Mouse (Mus musculus) kidney, embryonic 16.5 days (tissue): ENCODE results near the gene Rab31. TPM values are rescaled to one million over a fixed set of nuclear protein-coding genes. Genes with fewer than 3 reads are reported as not detected.

ENCODE experiments used
- ATAC-seq: fragments of 200-750 bp; cut with Nextera tagmentation; 2 replicates; pipeline ENCODE4 v1.8.0; 2017; ENCODE audit warnings: moderate TSS enrichment; ENCODE audit not compliant: low FRiP score, low TSS enrichment
- H3K27ac ChIP-seq: fragments of 300-500 bp; sonication (generic); 2 replicates; pipeline ENCODE4 v1.5.1; 2014; ENCODE audit warnings: low read length
- H3K27me3 ChIP-seq: fragments of 300-500 bp; sonication (generic); 2 replicates; pipeline ENCODE4 v1.6.1; 2014; ENCODE audit warnings: low read length, control low read depth, mixed read lengths; ENCODE audit not compliant: insufficient read depth
- H3K36me3 ChIP-seq: fragments of 300-500 bp; sonication (generic); 2 replicates; pipeline ENCODE4 v1.6.1; 2014; ENCODE audit warnings: low read length, control low read depth, mixed read lengths; ENCODE audit not compliant: insufficient read depth
- H3K4me1 ChIP-seq: fragments of 300-500 bp; sonication (generic); 2 replicates; pipeline ENCODE4 v1.6.1; 2014; ENCODE audit warnings: low read length, control low read depth, mixed read lengths; ENCODE audit not compliant: insufficient read depth
- H3K4me2 ChIP-seq: fragments of 300-500 bp; sonication (generic); replicated peaks from 2 replicates; pipeline ENCODE4 v1.6.1; 2014; ENCODE audit warnings: low read depth, low read length
- H3K4me3 ChIP-seq: fragments of 300-500 bp; sonication (generic); 2 replicates; pipeline ENCODE4 v1.5.1; 2014; ENCODE audit warnings: mild to moderate bottlenecking, low read length
- H3K9ac ChIP-seq: fragments of 300-500 bp; sonication (generic); replicated peaks from 2 replicates; pipeline ENCODE4 v1.6.1; 2014; ENCODE audit warnings: low read length
- H3K9me3 ChIP-seq: fragments of 300-500 bp; sonication (generic); 2 replicates; pipeline ENCODE4 v1.6.1; 2016; ENCODE audit warnings: low read length, control low read depth
- WGBS: fragments of 180-500 bp; shearing (Covaris S2); extraction: QIAGEN DNeasy Blood & Tissue Kit; methylation state at CpG from one replicate; pipeline ENCODE4 v1.1.7; 2014; 5-methylcytosine and 5-hydroxymethylcytosine counted together
- polyA plus RNA-seq: library from polyadenylated mRNA; unstranded; fragments of >200 nt; fragmentation: Nextera tagmentation; extraction: Ambion mirVana; gene quantifications from 2 replicates; pipeline ENCODE4 v1.2.1, GENCODE M21; 2015

The Rab31 gene
- polyA plus RNA-seq, 1 experiment from 2014 or later: 38.4 TPM

- H3K9ac ChIP-seq: no peak overlapping the region
- H3K27me3 ChIP-seq: no peaks in the 10 kb centered on the region
- H3K4me2 ChIP-seq: no peak overlapping the region
- no peaks in the 10 kb centered on the region for H3K9me3 ChIP-seq
- WGBS: 87% methylated on average over 7 of the region's 7 CpGs
- H3K36me3 ChIP-seq: no peaks in the 10 kb centered on the region; the same call in 1 of the 2 replicates
- ATAC-seq: no peak
- H3K4me3 ChIP-seq: no peak overlapping the region
- H3K4me1 ChIP-seq: no peaks in the 10 kb centered on the region
- H3K27ac ChIP-seq: no peak overlapping the region
These were observed 23.5 kb upstream of the Rab31 start for GRCm38 (mm10) chr17:65796056-65796455.

- 77% methylated on average over 13 of the region's 13 CpGs for WGBS
These were observed 21.7 kb upstream of the Rab31 start for GRCm38 (mm10) chr17:65794096-65794850.

GRCm38 (mm10) chr17:65793307-65793930 is 20.9 kb upstream of the Rab31 start:
- no peak for ATAC-seq
- 96% methylated on average over 12 of the region's 12 CpGs for WGBS
- H3K27me3 ChIP-seq: no peaks in the 10 kb centered on the region

More at GRCm38 (mm10) chr17:65794096-65794850, 21.7 kb upstream of the Rab31 start:
- Histone ChIP-seq H3K9ac (no peak overlapping the region), H3K9me3 (no peaks in the 10 kb centered on the region), H3K4me2 (no peak overlapping the region), H3K36me3 (no peaks in the 10 kb centered on the region; the same call in 1 of the 2 replicates), H3K4me3 (no peak overlapping the region), H3K27me3 (no peaks in the 10 kb centered on the region), H3K27ac (no peak overlapping the region), H3K4me1 (no peaks in the 10 kb centered on the region)
- no peak for ATAC-seq

DNA sequence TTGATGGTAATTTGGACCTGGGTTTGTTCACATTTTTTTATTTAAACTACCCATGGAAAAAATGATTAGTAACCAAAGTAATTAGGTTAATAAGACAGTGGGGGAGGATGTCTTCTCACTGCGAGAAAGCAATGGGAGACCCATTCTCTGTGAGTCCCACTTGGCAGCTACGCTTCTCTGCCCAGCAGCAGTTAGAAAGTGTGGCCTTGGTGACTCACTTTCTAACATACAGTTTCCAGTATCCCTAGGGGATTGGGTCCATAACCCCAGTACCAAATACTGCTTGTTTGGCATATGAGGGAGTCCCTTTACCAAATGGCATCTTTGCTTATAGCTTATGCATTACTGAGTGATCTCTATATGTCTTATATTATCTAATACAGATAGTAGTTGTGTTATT is 18.6 kb upstream of the Rab31 start:
- 83% methylated on average over 2 of the region's 2 CpGs for WGBS
- Histone ChIP-seq H3K4me3 (no peak overlapping the region), H3K4me2 (no peak overlapping the region), H3K36me3 (peaks cover 16% of the 10 kb centered on the region), H3K9ac (no peak overlapping the region), H3K27ac (no peak overlapping the region), H3K27me3 (no peaks in the 10 kb centered on the region), H3K4me1 (peaks cover 20% of the 10 kb centered on the region; the same call in 1 of the 2 replicates), H3K9me3 (no peaks in the 10 kb centered on the region)
- ATAC-seq: no peak

More at GRCm38 (mm10) chr17:65793307-65793930, 20.9 kb upstream of the Rab31 start:
- H3K27ac ChIP-seq: no peak overlapping the region
- H3K4me3 ChIP-seq: no peak overlapping the region
- peaks cover 7% of the 10 kb centered on the region; the same call in 1 of the 2 replicates for H3K4me1 ChIP-seq
- H3K9ac ChIP-seq: no peak overlapping the region
- H3K36me3 ChIP-seq: no peaks in the 10 kb centered on the region; the same call in 1 of the 2 replicates
- no peaks in the 10 kb centered on the region for H3K9me3 ChIP-seq
- H3K4me2 ChIP-seq: no peak overlapping the region

GRCm38 (mm10) chr17:65789576-65789975 is 17.0 kb upstream of the Rab31 start:
- Histone ChIP-seq H3K27ac (no peak overlapping the region), H3K27me3 (no peaks in the 10 kb centered on the region), H3K9ac (no peak overlapping the region), H3K9me3 (peaks cover 3% of the 10 kb centered on the region; the same call in 1 of the 2 replicates), H3K36me3 (peaks cover 21% of the 10 kb centered on the region; the same call in 1 of the 2 replicates), H3K4me1 (peaks cover 24% of the 10 kb centered on the region), H3K4me2 (no peak overlapping the region), H3K4me3 (no peak overlapping the region)
- no peak for ATAC-seq
- WGBS: 89% methylated on average over 6 of the region's 6 CpGs

- peaks cover 21% of the 10 kb centered on the region; the same call in 1 of the 2 replicates for H3K36me3 ChIP-seq
- no peak overlapping the region for H3K4me2 ChIP-seq
- peaks cover 27% of the 10 kb centered on the region for H3K4me1 ChIP-seq
- H3K9me3 ChIP-seq: peaks cover 3% of the 10 kb centered on the region; the same call in 1 of the 2 replicates
- H3K27ac ChIP-seq: no peak overlapping the region
- no peaks in the 10 kb centered on the region for H3K27me3 ChIP-seq
- ATAC-seq: no peak
- WGBS: 57% methylated on average over 12 of the region's 12 CpGs
- H3K4me3 ChIP-seq: no peak overlapping the region
- no peak overlapping the region for H3K9ac ChIP-seq
These were observed 16.2 kb upstream of the Rab31 start for GRCm38 (mm10) chr17:65788542-65789291.

- H3K27ac ChIP-seq: no peak overlapping the region
- H3K9ac ChIP-seq: no peak overlapping the region
- H3K9me3 ChIP-seq: peaks cover 3% of the 10 kb centered on the region; the same call in 1 of the 2 replicates
- H3K4me2 ChIP-seq: no peak overlapping the region
- no peaks in the 10 kb centered on the region for H3K27me3 ChIP-seq
- no peak for ATAC-seq
- WGBS: 80% methylated on average over 4 of the region's 4 CpGs
- H3K36me3 ChIP-seq: peaks cover 21% of the 10 kb centered on the region; the same call in 1 of the 2 replicates
- peaks cover 28% of the 10 kb centered on the region for H3K4me1 ChIP-seq
- no peak overlapping the region for H3K4me3 ChIP-seq
These were observed 14.7 kb upstream of the Rab31 start for GRCm38 (mm10) chr17:65787261-65787660.

- peaks cover 3% of the 10 kb centered on the region; the same call in 1 of the 2 replicates for H3K9me3 ChIP-seq
- no peak for ATAC-seq
- no peak overlapping the region for H3K4me2 ChIP-seq
- 76% methylated on average over 7 of the region's 7 CpGs for WGBS
- H3K9ac ChIP-seq: no peak overlapping the region
- H3K27me3 ChIP-seq: no peaks in the 10 kb centered on the region
- no peak overlapping the region for H3K4me3 ChIP-seq
- H3K36me3 ChIP-seq: peaks cover 21% of the 10 kb centered on the region; the same call in 1 of the 2 replicates
- no peak overlapping the region for H3K27ac ChIP-seq
- peaks cover 36% of the 10 kb centered on the region for H3K4me1 ChIP-seq
These were observed 13.7 kb upstream of the Rab31 start for GRCm38 (mm10) chr17:65786225-65786624.

DNA sequence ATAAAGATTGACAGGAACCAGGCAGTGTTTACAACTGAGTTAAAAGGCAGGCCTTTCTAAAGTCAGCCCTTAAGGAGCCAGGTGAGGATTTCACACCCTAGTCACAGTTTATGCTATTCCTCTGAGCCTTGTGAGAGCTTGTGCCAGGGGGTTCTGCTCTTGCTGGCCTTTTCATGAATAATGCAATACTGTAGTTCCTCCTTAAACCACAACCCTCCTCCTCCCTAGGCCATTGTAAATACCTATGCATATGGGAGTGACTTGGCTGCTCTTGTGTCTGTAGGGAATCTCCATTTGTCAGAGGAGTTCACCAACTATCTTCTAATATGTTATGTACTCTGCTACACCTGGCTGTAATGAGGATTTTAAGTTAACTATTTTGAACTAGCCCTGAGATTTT is 13.2 kb upstream of the Rab31 start:
- Histone ChIP-seq H3K27me3 (no peaks in the 10 kb centered on the region), H3K9ac (no peak overlapping the region), H3K9me3 (peaks cover 3% of the 10 kb centered on the region; the same call in 1 of the 2 replicates), H3K4me3 (no peak overlapping the region), H3K4me2 (no peak overlapping the region), H3K27ac (no peak overlapping the region), H3K36me3 (peaks cover 21% of the 10 kb centered on the region; the same call in 1 of the 2 replicates), H3K4me1 (peaks cover 39% of the 10 kb centered on the region)
- ATAC-seq: no peak
